Mouse (Mus musculus) kidney, postnatal 36 days (tissue): ENCODE data around the gene Mecr.

ENCODE experiments used
- DNase-seq, 2 experiments: peaks; one replicate each; pipeline ENCODE4 v3.0.0; 2021 to 2022; ENCODE audit warnings: mixed read lengths in 2 of 2

The Mecr gene

DNA sequence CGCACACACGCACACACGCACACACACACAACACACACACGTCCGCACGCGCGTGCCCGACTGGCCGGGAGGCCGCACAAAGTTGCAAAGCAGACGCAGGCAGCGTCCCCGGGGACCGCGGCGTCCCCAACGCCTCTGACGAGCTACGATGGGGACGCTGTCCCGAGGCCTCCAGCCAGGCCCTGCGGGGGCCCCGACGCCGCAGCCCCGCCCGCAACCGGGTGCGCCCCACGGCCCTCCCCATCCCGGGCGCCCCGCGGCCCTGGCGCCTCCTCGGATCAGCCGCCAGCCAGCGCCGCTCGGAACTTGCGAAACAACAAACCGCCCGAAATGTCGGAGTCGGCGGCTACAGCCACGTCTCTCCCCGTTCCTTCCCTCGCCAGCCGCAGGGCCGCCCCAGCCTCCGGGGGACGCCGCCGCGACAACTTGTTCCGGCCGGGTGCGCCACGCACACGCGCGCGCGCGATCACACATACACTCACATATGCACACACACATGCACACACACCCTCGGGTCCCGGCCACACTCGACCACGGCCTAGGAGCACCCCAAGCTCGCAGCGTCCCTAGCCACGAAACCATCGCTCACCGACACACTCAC is 6.3 kb upstream of the Mecr start:
- DNase-seq, result peak in 1 of 2 experiments; percentile 59

DNA sequence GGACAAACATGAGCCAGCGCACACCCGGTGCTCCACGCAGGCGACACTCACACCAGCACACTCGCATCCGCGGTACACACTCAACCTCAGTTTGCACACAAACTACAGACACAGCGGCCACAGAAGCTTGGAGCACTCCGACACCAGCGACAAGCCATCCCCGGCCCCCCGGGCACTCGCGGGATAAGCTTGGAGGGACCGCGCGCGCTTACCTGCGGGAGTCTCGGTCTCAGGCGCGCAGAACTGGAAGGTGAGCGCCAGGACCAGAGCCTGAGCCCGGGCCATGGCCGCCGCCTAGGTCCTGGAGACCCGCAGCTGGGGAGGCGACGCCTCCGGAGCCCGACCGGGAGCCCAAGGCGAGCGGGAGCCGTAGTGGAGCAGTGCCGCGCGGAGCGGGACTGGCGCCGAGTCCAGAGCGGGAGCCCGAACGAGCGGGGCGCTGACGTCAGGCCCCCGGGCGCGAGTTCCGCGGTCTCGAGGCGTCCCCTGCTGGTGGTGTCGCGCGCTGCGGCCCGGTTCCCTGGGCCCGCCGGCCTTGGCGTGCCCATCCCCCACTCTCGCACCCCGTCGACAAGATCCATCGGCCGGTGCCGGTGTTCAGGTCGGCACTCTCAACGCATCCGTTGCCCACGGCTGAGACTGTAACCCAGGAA is 5.3 kb upstream of the Mecr start, which contains the start of gene Ptpru:
TSS of gene Ptpru (minus strand) at position 417 of the 653 bp plus-strand sequence.
- peak; percentile 87 to 97 for DNase-seq

GRCm38 (mm10) chr4:131845991-131846778 is 2.9 kb downstream of the Mecr start:
- DNase-seq, result no peak

- no peak for DNase-seq
These were observed 4.8 kb downstream of the Mecr start for GRCm38 (mm10) chr4:131848082-131848481.

- DNase-seq, result peak; percentile 57 to 70
These were observed 6.8 kb downstream of the Mecr start for GRCm38 (mm10) chr4:131849986-131850638.

- no peak for DNase-seq
These were observed 11.7 kb downstream of the Mecr start for GRCm38 (mm10) chr4:131854950-131855349.

- DNase-seq, result peak; percentile 84 to 91
These were observed 17.4 kb downstream of the Mecr start for GRCm38 (mm10) chr4:131860492-131861340.

- DNase-seq, result no peak
These were observed 18.1 kb downstream of the Mecr start for GRCm38 (mm10) chr4:131861341-131861739.

GRCm38 (mm10) chr4:131872672-131873292 is 29.5 kb downstream of the Mecr start:
- DNase-seq, result no peak

DNA sequence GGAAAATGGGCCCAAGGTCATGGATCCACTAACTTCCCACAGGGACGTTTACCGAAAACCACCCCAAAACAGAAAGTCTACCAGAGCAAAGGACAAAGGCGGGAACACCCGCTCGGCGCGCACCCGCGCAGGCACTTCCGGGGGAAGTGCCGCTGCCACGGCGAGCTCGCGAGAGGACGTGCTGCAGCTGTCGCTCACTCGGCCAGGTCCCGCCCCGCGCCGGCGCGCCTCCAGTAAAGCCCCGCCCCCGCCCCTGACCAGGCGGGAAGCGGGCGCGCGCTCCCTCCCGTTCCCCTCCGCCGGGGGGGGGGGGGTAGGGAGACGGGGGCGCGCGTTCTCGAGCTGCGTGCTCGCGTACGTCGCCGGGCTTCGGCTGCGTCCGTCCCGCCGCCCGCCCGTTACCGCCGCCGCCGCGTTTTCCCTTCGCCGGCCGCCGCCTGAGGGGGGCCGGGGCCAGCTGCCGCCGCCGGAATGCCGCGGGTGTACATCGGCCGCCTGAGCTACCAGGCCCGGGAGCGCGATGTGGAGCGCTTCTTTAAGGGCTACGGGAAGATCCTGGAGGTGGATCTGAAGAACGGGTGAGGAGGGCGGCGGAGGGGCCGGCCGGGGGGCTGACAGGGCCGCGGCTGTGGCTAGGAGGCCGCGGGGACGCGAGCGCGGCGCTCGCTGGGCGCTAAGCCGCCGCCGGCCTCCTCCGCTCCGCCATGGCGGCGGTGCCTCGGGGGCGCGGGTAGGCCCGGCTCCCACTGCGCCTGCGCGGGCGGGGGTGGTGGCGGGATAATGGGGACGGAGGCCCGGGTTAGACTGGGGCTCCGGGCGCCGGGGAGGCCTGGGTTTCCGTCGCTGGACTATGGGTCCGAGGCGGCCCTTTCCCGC is 30.3 kb downstream of the Mecr start, which contains the start of gene Srsf4:
TSS of gene Srsf4 (plus strand) at position 325 of the 876 bp plus-strand sequence.
- DNase-seq, result peak; percentile 96 to 97

GRCm38 (mm10) chr4:131874169-131874536 is 30.9 kb downstream of the Mecr start:
- no peak for DNase-seq

- no peak for DNase-seq
These were observed 31.3 kb downstream of the Mecr start for GRCm38 (mm10) chr4:131874567-131874966.

DNA sequence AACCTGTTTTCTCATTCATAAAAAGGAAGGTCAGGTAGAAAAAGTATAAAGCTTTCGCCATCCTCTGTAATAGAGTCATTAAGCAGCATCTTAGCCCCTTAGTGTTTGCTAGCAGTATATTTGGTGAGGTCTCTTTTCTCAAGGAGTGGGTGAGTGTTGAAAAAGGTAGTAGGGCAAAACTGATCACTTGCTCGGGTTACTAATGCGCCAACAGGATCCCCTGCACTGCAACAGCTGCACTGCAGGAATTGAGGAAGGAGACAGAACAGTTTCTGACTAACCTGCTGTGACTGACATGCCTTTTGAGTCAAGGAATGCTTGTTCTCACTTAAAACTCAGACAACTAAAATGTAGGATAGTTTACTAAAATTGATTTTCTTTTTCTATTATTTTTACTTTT is 32.0 kb downstream of the Mecr start:
- DNase-seq, result no peak

- DNase-seq, result peak in 1 of 2 experiments; percentile 41
These were observed 33.6 kb downstream of the Mecr start for GRCm38 (mm10) chr4:131876836-131877235.

- peak in 1 of 2 experiments; percentile 38 for DNase-seq
These were observed 36.4 kb downstream of the Mecr start for GRCm38 (mm10) chr4:131879692-131880091.

DNA sequence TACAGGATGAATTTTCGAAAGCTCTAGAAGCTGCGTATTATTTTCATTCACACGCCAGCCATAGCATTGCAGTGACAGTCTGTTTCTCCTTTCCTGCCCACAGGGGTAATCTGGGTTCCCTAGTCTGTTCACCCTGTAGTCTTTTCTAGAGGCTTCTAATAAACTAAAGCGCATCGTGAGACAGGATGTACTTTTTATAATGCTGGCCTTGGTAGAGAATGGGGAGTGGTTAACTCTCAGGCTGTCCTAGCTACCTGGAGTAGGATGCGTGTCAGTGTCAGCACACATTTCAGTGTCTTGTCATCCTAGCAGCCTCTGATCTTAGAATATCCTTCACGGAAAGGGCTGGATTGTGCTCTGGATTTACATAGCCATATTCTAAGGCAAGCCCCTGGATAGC is 38.0 kb downstream of the Mecr start:
- no peak for DNase-seq

DNA sequence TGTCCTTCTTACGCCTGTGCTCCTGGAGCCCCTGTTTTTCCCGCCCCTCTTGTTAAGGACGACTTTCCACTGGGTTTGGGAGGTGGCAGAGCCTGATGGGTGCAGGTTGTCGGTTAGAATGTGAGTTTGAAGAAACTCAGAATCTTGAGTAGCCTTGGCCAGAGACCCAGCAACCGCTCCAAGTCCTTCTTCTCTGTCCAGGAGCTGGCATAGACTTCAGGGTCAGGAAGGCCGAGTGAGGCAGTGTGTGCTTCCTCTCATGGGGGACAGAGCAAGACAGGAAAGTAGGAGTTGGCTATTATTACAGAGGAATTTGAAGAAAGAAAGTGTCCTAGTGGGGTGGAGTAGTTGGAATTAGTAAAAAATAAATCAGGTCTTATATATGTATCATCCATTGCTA is 40.3 kb downstream of the Mecr start:
- DNase-seq, result peak in 1 of 2 experiments; percentile 65

DNA sequence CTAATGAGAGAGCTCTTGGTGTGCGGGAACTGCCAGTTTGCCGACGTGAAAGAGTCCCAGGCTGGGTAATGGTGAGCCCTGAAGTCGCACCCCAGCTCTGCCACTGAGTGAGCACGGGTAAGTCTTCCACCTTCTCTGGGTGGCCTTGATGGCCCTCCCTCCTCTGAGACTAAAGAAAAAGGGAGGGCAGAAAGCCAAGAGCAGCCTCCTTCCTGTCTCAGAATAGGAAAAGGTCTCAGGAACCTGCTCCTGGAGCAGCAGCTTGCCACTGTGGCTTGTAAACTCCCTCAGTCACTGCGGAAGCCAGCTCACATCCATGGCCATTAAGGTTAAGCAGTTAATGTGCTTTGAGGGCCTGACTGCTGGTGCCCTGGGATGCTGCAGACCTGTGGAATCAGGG is 42.1 kb downstream of the Mecr start:
- DNase-seq, result peak; percentile 54 to 59

GRCm38 (mm10) chr4:131888564-131888963 is 45.3 kb downstream of the Mecr start:
- no peak for DNase-seq

DNA sequence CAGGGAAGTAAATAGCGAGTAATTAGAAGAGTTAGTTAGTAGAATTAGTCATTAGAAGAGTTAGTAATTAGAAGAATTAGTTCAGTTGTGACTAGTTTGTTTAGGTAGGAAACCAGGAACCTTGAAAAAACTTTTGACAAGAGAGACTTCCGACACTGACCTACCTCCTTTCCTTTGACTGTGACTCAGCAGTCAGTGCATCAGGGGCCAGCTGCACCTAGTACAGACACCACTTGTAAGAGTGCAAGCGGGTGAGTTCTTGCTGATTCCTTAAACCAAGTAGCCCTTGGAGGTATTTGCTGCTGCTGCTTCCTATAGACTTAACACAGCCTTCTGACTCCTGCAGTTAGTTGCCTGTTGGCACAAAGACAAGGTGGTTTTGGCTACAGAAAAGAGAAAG is 47.4 kb downstream of the Mecr start:
- no peak for DNase-seq

- DNase-seq, result no peak
These were observed 53.8 kb downstream of the Mecr start for GRCm38 (mm10) chr4:131897109-131897508.
